Mouse (Mus musculus) G1E (cell line): ENCODE results near the gene Flot2.

Source experiments
- CTCF ChIP-seq: IDR thresholded peaks from 2 replicates; pipeline ENCODE4 v1.5.1; 2012; ENCODE audit warnings: low read depth, low read length, inconsistent platforms, mixed read lengths
- GATA1 ChIP-seq: IDR thresholded peaks from 2 replicates; pipeline ENCODE4 v1.6.1; 2012; ENCODE audit warnings: borderline replicate concordance, low read length, inconsistent platforms, mixed read lengths

DNA sequence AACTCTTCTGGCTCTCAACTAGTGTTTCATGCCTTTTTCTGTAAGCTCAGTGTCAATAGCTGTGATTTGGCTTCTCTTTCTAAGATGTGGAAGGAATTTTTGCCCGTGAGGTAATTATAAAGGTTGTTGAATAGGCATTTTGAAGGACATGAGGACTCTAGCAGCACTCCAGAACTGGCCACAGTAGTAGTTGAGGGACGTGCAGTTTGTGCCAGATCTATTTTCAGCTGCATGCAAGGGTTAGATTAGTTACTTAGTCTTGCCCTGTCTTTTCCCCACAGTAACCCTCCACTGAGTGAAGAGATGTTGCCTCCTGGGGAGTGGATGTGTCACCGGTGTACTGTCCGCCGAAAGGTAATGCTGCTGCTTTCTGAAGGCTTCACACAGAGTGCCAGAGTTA is 31.3 kb upstream of the Flot2 start:
- TF ChIP-seq CTCF (no peak), GATA1 (no peak)
